Mouse (Mus musculus) cerebellum, adult 11-12 months (tissue): ENCODE measurements around the gene Mterf2.
A peak's percentile ranks its signal among the peaks of the same experiment; 100 is the strongest.

Experiments
- DNase-seq: peaks from one replicate; pipeline ENCODE4 v3.0.0; 2022

Gene Mterf2

GRCm38 (mm10) chr10:85127395-85128287 is at the start of gene Mterf2:
Gene Mterf2 (minus strand): TSS chr10:85128027.
- DNase-seq: peak; percentile 99

GRCm38 (mm10) chr10:85176640-85177039 is 48.8 kb upstream of the Mterf2 start:
- no peak for DNase-seq

DNA sequence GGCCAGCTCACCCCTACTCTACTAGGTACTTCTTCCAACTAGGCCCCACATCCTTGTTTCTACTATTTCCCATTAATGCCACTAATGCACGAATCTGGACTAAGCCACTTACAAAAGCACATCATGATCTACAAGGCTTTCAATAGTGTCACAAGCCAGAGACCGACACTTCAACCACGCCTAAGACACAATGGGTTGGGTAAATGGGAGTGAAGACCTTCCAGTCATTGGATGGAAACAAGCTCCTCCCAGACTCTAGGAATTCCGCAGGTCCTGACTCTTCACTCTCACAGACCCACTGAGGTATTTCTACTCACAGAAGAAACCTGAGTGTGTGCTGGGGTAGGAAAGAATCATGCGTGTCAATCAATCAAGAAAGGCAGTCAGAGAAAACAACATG is 37.5 kb upstream of the Mterf2 start:
- no peak for DNase-seq

- no peak for DNase-seq
Observed at GRCm38 (mm10) chr10:85164791-85165190, 37.0 kb upstream of the Mterf2 start.

DNA sequence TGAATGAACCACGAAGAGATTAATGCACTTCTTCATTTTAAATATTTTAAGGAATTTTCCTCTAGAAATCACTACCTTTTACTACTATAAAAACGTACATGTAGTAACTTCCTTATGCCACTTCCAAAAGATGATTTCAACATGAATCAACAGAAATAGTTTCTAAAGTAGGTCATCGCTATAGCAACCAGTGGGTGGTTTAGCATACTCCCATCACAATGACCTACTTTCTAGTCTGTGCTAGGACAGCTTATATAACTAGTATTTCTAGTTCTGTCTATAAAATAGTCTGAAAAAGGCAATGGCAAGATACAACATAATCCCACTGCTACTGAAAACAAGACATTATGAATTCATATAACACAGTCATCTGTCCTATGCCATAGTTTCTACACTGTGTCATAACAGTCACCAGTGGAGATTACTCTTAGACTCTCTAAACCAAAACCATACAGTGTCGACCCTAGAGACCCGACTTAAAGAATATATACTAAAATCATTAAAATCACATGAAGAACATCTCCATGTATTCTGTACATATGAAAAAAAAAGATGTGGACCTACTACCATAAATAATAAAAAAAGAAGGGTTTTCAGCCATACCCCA is 34.0 kb upstream of the Mterf2 start:
- no peak for DNase-seq

GRCm38 (mm10) chr10:85159989-85160619 is 32.3 kb upstream of the Mterf2 start:
- no peak for DNase-seq

DNA sequence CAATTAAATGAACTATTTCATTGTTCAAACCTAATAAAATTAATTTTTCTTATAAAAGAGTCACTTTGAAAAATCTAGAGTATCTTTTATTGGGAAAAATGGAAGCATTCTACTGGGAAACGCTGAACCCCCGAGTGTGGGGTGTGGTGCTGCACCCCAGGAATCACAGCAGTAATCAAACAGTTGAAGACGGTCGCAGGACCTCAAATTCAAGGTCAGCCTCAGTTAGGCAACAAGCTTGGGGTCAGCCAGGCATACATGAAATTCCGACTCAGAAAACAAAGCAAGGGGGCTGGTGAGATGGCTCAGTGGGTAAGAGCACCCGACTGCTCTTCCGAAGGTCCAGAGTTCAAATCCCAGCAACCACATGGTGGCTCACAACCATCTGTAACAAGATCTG is 29.6 kb upstream of the Mterf2 start:
- no peak for DNase-seq

GRCm38 (mm10) chr10:85154195-85154594 is 26.4 kb upstream of the Mterf2 start:
- DNase-seq: peak; percentile 46

DNA sequence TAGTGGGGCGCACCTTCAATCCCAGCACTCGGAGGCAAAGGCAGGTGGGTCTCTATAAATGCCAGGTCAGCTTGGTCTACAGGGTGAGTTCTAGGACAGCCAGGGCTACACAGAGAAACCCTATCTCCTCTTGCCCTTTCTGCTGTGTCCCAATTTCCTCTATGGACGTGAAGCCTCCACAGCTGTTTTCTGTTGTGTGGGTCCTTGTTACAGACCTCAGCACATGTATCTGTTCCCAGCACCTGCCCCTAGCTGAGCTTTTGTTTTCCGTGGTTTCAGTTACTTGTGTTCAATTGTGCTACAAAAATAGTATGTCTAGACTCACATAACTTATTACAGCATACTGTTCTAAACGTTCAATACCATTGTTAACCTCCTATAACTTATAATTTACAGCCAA is 21.4 kb upstream of the Mterf2 start:
- DNase-seq: no peak

DNA sequence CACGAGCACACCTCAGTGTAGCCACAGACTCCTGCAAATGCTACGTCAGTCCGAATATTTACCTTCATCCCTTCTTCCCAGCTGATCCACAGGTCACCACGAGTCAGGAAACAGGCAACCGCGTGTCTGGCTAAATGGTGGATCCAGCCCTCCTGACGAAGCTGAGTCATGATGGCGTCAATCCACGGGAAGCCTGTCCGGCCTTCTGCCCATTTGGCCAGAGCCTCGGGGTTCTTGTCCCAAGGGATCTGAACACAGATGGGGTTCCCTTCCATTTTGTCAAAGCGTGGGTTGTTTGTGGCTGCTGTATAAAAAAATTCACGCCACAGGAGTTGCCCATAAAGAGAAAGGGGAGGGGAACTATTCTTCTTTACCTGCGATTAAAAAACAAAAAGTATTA is 18.5 kb upstream of the Mterf2 start:
- peak; percentile 57 for DNase-seq

GRCm38 (mm10) chr10:85141465-85141864 is 13.6 kb upstream of the Mterf2 start:
- DNase-seq: no peak

DNA sequence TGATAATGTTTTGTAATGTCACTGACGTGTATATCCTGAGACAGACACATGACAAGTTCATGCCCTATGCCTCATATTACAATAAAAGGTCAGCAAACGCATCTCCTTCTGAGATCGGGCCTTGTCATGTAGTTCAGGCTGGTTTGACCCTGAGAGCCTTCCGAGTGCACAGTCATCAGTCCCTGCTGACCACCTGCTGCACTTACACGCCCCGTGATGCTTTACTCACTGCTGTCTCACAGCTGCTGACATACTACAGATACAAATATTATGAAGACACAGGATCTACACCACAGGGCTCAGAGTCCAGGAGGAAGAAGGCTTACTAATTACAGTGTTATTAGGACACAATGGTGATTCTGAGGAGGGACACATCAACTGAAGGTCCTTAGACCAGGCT is 8.7 kb upstream of the Mterf2 start:
- no peak for DNase-seq

GRCm38 (mm10) chr10:85128453-85128852 is 626 bp upstream of the Mterf2 start:
- no peak for DNase-seq

- no peak for DNase-seq
Observed at GRCm38 (mm10) chr10:85125184-85125583, 2.6 kb downstream of the Mterf2 start.

DNA sequence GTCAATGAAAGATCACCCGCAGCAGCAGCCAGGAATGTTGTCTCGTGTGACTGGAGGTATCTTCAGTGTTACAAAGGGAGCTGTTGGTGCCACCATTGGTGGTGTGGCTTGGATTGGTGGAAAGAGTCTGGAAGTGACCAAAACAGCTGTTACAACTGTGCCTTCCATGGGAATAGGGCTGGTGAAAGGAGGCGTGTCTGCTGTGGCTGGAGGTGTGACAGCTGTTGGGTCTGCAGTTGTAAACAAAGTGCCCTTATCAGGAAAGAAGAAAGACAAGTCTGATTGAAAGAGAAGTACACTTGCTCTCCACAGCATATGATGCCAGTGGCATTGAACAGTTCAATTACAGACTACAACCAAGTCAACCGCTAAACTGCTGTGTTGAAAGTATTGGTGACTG is 13.4 kb downstream of the Mterf2 start:
- DNase-seq: no peak

- DNase-seq: peak; percentile 53
Observed at GRCm38 (mm10) chr10:85103085-85103885, 24.5 kb downstream of the Mterf2 start.

GRCm38 (mm10) chr10:85102247-85103084 is 25.4 kb downstream of the Mterf2 start, which contains the start of the genes Fhl4 and Tmem263:
Gene Fhl4 (minus strand): TSS chr10:85102495.
Gene Tmem263 (plus strand): TSS chr10:85102627.
- DNase-seq: peak; percentile 77

- no peak for DNase-seq
Observed at GRCm38 (mm10) chr10:85101841-85102240, 26.0 kb downstream of the Mterf2 start.

- DNase-seq: no peak
Observed at GRCm38 (mm10) chr10:85071605-85072152, 56.1 kb downstream of the Mterf2 start.
